Mouse (Mus musculus) urinary bladder, adult 18-20 months (tissue): ENCODE measurements around the gene D630003M21Rik.

Source experiments
- DNase-seq, 2 experiments: peaks; one replicate each; pipeline ENCODE4 v3.0.0; 2022; ENCODE audit warnings: low spot score in 2 of 2, mixed read lengths in 2 of 2

D630003M21Rik gene

GRCm38 (mm10) chr2:158194945-158195640, 33.9 kb downstream of the D630003M21Rik start:
- DNase-seq, result no peak

GRCm38 (mm10) chr2:158193611-158194336, 35.2 kb downstream of the D630003M21Rik start:
- DNase-seq, result no peak

GRCm38 (mm10) chr2:158191098-158191497, 37.9 kb downstream of the D630003M21Rik start:
- peak in 1 of 2 experiments; percentile 49 for DNase-seq

- DNase-seq, result no peak
These were observed 39.6 kb downstream of the D630003M21Rik start for GRCm38 (mm10) chr2:158189451-158189850.

DNA sequence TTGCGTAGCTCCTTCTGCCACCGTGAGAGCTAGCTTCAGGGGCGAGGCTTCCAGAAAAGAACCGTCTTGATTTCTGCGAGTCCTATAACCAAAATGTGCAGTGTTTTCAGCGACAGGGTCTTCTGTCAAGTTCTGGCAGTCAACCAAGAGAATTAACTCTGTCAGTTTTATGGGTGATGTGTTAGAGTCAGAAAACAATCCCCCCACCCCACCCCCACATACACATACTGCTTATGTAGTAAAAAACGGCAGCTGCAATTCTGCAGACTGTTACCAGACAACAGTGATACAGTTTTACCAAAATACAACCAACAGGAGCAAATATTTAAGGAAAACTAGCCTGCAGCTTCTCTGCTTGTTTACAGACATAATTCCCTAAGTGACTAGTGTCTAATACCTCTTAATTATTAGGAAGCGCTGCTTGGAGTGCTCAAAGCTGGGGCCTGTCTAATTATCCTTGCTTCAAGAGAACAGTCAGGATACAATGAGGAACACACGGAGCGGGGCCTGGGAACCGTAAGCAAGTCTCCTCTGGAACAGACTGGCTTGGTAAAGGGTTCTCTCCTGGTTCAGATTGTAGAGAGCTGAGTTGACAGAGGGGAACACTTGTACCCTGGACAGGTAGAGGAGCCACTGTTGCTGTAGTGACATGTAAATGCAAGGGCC, 42.7 kb downstream of the D630003M21Rik start:
- no peak for DNase-seq

DNA sequence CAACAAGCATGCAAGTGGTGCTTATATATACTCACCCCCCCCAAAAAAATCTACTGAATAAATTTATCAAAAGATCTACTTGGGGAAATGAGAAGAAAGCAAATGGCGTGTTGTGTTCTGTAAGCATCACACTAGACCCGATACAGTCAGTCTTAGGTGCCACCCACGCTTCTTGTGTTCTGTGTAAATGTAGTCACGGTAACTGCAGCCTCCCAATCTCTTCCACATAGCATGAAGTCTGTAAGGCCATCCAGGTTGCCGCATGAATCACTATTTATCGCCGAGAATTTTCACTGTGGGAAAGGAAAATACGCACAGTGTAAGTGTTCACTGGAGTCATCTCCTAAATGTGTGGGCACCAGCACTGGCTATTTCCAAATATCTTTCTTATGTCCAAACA, 45.8 kb downstream of the D630003M21Rik start:
- DNase-seq, result no peak

DNA sequence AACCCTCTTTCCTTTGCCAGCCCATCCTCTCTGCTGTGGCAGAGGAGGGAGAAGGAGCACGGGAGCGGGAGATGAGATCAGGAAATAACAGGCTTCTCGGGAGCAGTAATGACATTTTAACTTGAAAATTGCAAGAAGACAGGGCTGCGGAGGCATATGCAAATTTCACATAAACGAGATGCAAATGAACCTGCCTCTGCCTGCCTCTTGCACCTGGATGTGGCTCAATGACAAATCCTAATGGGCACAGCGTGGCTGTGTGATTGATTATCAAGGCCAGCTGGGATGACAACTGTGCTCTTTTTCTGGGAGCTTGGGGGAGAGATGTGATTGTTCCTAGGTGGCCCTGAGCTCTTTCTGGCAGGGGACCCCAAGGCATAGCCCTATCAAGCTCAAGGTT, 47.1 kb downstream of the D630003M21Rik start:
- DNase-seq, result no peak

DNA sequence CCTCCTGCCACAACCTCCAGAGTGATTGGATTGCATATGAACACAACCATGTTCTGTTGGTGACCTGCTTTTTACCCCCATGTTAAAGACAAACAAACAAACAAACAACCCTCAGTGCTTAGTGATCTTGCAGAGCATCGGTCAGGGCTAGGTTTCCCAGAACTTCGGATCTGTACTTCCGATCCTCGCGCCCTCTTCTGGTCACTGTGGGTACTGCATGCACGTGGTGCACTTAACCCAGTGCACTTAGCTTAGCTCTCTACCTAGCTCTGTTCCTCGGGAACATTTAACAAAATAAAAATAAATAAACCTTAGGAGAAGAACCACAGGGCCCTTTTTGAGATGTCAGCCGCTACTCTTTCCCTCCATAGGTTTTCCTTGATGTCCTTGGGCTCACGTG, 48.2 kb downstream of the D630003M21Rik start:
- DNase-seq, result no peak

GRCm38 (mm10) chr2:158179370-158180111, 49.5 kb downstream of the D630003M21Rik start:
- no peak for DNase-seq

DNA sequence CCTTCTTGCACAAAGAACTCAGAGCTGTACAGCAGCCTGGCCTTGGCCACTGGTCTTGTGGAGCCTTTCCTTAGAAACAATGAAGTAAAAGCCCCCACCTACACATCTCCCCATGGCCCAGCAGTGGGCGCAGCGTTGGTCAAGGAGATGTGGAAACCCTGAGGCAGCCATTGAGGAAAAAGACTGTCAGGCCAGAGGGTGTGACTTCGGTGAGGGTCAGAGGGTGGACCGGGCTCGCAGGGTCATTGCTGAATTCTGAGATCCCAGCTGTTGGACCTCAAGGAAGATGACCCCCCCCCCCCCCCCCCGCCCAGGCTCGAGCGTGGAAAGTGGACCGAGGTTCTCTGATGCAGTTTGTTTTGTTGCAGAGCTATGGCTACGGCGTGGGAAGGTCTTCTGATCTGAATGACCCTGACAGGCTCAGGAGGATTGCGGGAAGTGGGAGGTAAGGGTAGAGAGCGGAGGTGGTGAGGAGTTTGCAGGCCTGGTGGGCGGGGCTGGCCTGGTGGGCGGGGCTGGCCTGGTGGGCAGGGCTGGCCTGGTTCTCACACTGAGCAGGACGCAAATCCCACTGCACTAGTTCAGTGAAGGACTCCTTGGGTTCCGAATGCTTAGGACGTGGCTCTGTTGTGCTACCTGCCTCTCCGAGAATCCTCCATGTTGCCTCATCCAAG, 50.2 kb downstream of the D630003M21Rik start:
- peak; percentile 62 to 68 for DNase-seq

- no peak for DNase-seq
These were observed 50.9 kb downstream of the D630003M21Rik start for GRCm38 (mm10) chr2:158178139-158178538.

DNA sequence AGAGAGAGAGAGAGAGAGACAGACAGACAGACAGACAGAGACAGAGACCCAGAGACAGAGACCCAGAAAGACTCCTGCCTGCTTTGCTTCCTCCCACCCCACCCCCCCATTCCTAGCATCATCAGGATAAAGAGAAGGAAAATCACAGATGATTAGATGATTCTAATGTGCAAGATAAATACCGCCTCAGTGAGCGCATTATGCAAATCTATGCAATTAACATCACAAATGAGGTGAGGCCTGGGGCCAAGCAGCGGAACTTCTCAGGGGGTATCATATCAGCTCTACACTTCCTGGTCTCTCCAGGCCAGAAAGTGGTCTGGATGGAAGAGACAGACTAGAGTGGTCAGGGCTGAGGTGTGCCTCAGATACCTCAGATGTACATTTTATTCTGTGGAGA, 51.4 kb downstream of the D630003M21Rik start:
- DNase-seq, result no peak

DNA sequence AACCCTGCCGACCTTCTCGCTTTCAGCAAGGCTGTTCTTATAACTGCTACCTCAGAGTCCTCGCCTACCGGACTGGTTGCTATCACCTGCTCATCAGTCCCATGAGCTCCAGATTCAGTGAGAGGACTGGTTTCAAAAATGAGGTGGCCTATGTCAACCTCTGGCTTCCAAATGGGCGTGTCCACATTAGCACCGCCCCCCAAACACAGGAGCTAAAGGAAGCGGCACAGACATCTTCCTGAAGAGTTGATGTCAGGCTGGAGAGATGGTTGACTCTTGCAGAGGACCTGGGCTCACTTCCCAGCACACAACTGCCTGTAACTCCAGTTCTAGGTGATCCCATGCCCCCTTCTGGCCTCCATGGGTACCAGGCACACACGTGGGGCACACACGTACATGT, 52.3 kb downstream of the D630003M21Rik start:
- no peak for DNase-seq

DNA sequence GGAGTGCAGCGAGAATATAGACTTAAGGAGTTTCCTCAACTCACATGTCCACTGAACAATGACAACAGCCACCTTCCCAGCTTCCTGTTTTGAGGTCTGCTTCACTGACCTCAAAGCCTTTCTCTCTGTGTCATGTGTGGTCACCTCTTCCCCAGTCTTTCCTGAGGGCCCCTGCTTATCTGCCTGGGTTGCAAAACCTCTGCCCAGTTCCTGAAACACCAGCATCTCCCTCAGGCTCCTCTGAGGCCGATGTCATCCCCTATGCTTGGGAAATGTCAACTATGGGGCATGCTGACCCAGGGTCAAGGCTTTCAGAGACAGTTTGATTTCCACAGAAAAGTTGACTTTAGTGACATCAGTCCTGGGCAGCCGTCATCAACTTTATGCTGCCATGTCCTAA, 53.6 kb downstream of the D630003M21Rik start:
- DNase-seq, result no peak

- no peak for DNase-seq
These were observed 54.1 kb downstream of the D630003M21Rik start for GRCm38 (mm10) chr2:158174958-158175357.

- DNase-seq, result no peak
These were observed 54.6 kb downstream of the D630003M21Rik start for GRCm38 (mm10) chr2:158174438-158174837.

DNA sequence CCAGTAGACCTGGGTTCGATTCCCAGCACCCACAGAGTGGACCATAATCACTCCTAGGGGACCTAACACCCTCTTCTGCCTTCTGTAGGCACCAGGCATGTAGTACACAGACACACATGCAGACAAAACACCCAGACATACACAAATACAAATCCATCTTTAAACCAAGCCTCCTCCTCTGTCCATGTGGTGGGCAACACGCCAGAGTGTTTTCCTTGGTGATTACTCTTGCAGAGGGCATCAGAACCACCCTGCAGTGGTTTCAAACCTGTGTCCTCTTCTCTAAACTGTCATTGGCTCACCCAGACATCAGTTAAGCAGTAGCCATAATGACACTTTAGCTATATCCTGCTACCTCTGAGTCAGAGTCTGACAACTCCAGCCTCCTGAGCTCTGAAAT, 58.6 kb downstream of the D630003M21Rik start:
- DNase-seq, result no peak

DNA sequence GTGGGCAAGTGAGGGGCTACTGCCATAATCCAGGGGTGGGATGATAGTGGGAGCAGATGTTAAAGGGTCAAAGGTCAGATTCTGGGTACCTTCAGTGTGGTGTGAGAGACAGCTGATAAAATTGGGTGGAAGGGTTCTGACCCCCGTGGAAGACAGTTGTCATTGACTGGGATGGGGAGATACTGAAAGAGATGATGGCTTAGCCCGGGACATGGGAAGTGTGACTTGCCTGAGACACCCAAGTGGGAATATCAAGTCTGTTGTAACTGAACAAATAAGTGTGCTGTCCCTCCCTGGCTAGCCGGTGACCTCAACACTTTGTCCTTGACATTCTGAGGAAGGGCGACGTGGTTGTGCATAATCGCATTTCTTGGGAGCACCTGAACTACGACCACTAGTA, 59.3 kb downstream of the D630003M21Rik start:
- DNase-seq, result no peak

DNA sequence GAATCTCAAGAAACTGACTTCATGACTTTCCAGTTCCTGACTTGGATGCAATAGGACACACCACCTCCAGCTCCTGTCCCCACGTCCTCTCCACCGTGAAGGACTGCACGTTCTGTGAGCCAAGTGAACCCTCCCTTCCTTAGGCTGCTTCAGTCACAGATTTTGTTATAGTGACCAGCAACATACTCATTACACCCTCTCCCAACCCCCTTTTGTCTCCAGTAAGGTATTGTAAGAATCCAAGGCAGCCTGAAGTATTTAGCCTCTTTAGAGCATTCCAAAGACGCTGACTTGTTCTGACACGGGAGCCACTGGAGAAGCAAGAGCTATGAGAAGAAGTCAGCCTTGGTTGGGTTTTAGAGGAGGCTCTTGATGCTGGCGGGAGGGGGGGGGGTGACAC, 59.7 kb downstream of the D630003M21Rik start:
- no peak for DNase-seq

DNA sequence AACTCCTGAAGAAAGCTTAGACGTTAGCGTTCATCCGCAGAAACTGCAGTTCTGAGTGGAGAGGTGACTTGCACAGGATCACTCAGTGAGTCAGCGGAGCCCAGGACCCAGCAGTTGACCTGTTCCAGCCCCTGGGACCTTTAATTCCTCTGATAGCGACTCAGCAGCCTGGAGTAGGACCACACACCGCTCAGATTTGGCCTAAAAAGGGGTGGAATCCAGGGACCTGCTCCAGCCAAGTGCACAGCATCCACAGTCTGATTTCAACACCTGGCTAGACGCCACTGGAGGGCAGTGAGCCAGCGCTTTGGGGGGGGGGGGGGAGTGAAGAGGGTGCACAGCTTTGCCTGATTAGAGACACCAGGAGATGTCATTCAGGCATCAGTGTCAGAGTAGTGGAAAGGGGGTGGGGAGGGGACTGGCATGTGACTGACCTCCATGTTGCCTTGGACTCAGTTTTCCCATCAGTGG, 60.2 kb downstream of the D630003M21Rik start:
- no peak for DNase-seq

GRCm38 (mm10) chr2:158167496-158168205, 61.4 kb downstream of the D630003M21Rik start:
- DNase-seq, result no peak
